Mouse (Mus musculus) adrenal gland, postnatal 4 days (tissue): Measurements from ENCODE around the gene Taar8a. TPM values are rescaled to one million over a fixed set of nuclear protein-coding genes. Genes with fewer than 3 reads are reported as not detected.
A peak's percentile ranks its signal among the peaks of the same experiment; 100 is the strongest.
"Not testable (repeated sequence)": the region's sequence is repeated elsewhere in the genome, so short reads cannot be mapped to it uniquely, and the experiment has no call there.

Experiments used
- DNase-seq, 2 experiments: peaks; one replicate each; pipeline ENCODE4 v3.0.0; 2021 to 2022; ENCODE audit warnings: low spot score in 2 of 2, mixed read lengths in 2 of 2
- long read RNA-seq, 2 experiments: library from polyadenylated mRNA; stranded (forward); transcript quantifications; one replicate each; pipeline ENCODE4 v2.0.0; 2021
- total RNA-seq, 2 experiments: library from RNA; stranded (reverse); gene quantifications; 2 replicates each; pipeline ENCODE4 v1.2.3; 2021

Gene Taar8a
- total RNA-seq, result under 1 TPM in 1 of 2 experiments, not detected in 1; 0.51 TPM
- long read RNA-seq, experiment 1, result 0 reads
- long read RNA-seq, experiment 2, result 0 reads

DNA sequence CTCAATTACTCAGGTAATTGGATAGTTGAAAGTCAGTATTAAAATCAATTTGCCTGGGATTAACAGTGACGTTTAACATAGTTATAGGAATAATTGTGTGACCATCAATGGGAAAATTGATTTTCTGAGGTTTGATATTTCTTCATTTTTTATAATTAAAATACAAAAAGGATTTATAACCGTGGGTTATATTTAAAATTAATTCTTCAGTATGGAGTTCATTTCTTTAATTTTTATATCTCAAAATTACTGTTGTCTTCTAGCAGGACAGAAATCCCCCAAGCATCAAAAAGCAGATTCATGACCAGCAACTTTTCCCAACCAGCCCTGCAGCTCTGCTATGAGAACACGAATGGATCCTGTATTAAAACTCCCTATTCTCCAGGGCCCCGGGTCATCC, at the start of gene Taar8a:
Gene Taar8a, plus strand, starts transcription at position 301 of the 400 bp plus-strand sequence.
- DNase-seq, result not testable (repeated sequence)

DNA sequence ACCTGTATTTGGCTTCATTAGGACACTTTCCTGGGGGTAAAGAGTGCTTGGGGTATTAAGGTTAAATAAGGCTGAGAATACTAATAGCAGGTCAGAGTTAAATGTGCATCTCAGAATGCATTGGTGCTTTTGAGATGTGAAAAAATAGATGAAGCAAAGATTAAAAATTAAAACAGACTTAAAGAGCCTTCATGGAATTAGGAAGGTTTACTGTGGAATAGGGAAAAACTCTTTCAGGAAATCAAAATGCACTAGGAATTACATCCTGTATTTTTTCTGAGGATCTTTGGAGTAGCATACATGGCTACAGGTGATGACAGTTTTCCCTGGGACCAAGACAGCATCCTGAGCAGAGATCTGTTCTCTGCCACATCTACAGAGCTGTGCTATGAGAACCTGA, 49.4 kb upstream of the Taar8a start, which contains the start of gene Taar7d:
Gene Taar7d, plus strand, starts transcription at position 301 of the 400 bp plus-strand sequence.
- DNase-seq, result no peak

DNA sequence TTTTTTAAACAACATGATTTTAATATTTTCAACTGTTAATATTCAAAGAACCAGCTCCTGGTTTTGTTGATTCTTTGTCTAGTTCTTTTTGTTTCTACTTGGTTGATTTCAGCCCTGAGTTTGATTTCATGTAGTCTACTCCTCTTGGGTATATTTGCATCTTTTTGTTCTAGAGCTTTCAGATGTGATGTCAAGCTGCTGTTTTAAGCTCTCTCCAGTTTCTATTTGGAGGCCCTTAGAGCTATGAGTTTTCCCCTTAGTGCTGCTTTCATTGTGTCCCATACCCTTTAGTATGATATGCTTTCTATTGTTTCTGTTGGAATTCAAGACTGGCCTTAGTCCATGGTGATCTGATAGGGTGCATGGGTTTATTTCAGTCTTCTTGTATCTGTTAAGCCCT, 45.0 kb upstream of the Taar8a start:
- no peak for DNase-seq

DNA sequence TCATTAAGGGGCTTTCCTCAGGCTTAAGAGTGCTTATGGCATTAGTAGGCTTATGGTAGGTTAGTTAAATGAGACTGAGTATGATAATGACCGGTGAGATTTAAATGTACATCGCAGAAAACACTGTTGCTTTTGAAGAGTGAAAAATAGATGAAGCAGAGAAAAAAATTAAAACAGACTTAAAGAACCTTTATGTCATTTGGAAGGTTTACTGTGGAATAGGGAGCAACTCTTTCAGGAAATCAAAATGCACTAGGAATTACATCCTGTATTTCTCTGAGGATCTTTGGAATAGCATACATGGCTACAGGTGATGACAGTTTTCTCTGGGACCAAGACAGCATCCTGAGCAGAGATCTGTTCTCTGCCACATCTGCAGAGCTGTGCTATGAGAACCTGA, 39.0 kb upstream of the Taar8a start, which contains the start of gene Taar7e:
Gene Taar7e, plus strand, starts transcription at position 301 of the 400 bp plus-strand sequence.
- no peak for DNase-seq

DNA sequence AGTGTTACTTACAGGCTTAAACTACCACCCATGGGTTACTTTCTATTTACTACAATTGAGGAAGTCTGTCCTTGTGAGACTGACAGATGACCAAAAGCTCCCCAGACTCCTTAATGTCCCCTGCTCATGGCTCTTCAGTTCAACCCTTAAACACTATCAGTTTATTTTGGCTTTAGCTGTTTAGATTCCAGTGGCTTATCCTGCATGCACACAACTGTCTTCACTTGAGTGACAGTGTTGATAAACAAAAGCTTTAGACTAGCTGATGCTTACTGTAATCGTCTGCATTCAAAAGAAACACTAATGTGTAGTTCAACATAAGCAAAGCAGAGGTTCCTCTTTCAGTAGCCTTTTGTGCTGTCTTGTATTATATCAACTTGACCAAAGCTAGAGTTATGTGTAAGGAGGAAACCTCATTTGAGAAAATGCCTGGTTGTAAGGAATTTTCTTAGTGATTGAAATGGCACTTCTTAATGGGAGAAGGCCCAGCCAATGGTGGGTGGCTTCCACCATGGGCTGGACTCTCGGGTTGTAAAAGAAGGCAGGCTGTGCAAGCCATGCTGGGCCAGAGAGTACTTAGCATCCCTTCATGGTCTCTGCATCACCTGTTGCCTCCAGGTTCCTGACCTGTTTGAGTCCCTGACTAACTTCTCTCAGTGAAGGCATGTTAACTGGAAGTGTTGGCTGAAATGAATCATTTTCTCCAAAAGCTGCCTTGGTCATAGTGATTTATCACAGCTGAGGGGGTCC, 36.0 kb upstream of the Taar8a start:
- DNase-seq, result no peak

DNA sequence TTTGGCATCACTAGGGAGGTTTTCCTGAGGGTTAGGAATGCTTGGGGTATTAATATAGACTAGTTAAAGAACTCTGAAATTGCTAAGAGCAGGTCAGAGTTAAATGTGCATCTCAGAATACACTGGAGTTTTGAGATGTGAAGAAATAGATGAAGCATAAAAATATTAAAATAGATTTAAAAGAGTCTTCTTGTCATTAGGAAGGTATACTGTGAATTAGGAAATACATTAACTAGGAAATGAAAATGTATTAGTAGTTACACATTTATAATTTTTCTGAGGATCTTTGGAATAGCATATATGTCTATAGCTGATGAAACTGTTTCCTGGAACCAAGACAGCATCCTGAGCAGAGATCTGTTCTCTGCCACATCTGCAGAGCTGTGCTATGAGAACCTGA, 27.1 kb upstream of the Taar8a start, which contains the start of gene Taar7f:
Gene Taar7f, plus strand, starts transcription at position 301 of the 400 bp plus-strand sequence.
- no peak for DNase-seq

DNA sequence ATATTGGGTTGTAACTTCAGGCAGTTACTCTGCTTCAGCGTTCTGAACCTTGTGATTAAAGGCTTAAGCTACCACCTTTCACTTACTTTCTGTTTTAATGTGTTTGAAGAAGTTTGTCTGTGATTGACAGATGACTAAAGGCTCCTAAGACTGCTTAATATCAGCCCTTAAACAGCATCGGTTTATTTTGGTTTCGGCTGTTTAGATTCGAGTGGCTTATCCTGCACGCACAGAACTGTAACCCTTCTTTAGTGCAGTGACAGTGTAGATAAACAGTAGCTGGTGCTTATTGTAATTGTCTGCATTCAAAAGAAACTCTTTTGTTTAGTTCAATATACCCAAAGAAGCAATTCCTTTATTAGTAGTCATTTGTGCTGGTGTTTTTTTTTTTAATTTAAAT, 24.3 kb upstream of the Taar8a start:
- DNase-seq, result no peak

DNA sequence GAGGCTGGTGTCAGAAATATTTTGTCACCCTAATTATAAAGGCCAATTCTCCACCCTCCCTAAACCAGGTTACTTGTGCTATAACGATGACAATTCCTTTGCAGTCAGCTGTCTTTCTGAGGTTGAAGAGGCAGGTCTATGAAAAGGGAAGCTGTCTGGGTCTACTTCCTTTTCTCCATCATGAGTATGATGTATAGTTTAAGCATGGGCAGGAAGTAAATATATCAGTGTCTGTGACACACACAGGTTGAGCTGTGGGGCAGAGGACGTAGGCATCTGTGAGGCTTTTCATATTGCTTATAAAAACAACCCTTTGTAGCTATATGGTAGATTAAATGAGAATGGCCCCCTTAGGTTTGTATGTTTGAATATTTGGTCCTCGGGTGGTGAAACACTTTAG, 17.3 kb upstream of the Taar8a start:
- DNase-seq, result no peak

DNA sequence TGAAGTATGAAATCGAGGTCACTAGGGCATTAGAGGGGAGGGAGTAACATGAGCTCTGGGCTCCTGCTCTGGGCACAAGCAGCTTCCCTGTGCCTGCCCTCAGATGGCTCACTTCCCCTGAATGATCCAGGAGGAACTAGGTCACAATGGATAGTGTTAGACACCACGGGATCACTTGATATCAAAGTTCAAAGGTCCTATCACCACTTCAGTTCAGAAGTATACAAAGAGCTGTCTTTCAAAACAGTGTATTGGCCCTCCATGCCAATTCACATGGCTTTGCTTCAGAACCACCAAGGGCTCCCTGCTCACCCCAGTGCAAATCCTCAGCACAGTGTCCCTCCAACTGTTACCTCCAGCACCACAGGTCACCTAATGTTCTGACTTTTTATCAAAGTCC, 1.5 kb upstream of the Taar8a start:
- not testable (repeated sequence) for DNase-seq

DNA sequence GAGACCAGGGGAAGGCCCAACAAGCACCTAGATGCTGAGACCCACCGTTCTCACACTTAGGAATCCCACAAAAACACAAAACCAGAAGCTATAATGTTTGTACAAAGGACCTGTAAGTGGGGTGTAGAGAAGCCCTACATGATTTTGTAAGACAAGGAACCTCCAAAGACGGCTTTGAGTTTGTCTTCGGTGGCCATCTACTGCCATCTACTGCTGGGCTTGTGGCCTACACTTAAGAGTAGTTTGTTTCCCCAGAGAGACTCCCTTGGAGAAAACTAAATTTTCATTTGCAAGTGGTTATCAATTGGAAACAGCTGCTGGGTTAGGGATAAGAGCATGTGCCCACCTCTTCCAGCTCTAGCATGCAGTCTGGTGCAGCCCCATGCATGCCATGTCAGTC, 3.9 kb downstream of the Taar8a start:
- DNase-seq, result no peak

DNA sequence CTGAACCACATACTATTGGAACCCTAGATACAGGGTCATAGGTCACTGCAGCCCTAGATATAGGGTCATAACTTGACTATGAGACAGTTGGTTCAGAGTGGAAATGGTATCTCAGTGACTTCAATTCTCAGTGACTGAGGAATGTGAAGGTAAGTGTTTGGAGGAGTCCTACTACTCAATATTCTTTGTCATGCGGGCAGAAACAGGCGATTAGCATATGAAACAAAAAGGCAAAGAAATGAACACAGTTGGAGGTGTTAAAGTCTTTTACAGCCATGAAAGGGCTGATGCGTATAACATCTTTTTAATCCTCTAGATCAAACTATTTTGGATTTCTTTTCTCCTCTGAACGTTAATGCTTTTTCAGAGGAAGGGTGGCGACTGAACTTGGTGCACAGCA, 9.6 kb downstream of the Taar8a start:
- DNase-seq, result no peak

DNA sequence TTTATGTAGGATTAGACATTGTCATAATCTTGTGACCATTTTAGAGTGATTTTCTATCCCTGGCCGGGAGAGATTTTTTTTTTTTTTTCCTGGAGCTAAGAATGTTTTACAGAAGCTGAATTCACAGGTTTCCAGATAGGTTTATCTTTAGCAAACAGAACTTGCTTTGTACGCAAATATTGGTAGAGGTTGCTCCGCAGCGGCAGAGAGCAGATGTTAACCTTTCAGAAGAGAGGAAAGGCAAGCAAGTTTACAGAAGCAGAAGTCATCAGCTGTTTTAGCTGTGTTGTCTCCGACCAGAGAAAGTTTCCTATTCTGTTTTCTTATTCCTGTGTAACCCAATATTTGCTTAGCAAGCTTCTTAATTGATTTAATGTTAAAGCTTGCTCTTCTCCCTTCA, 10.3 kb downstream of the Taar8a start:
- DNase-seq, result no peak

DNA sequence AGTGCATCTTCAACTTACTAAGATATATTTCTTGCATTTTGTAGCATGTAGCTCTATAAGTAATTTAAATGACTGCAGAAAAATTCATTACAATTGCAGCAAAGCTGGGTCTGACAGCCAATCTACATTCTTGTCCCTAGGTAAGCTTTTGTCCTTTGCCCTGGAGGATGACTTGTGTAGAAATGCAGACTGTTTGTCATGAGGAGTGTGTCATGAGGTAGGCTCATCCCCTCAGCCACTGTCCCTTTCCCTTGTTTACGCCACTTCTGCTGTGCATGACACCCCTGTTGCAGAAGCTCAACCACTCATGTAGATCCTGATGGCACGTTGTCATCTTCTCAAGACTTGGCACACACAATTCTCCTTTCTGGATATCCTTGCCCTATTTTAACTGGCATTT, 10.9 kb downstream of the Taar8a start:
- no peak for DNase-seq

DNA sequence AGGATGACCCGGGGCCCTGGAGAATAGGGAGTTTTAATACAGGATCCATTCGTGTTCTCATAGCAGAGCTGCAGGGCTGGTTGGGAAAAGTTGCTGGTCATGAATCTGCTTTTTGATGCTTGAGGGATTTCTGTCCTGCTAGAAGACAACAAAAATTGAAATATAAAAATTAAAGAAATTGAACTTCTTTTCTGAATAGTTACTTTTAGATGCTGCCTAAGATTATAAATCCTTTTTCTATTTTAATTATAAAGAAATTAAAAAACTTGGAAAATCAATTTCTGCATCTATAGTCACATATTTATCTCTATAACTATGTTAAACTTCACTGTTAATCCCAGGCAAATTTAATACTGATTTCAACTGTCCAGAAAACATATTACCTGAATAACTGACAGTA, 15.9 kb downstream of the Taar8a start, which contains the start of gene Taar8b:
Gene Taar8b, minus strand, starts transcription at position 101 of the 400 bp plus-strand sequence.
- DNase-seq, result no peak

DNA sequence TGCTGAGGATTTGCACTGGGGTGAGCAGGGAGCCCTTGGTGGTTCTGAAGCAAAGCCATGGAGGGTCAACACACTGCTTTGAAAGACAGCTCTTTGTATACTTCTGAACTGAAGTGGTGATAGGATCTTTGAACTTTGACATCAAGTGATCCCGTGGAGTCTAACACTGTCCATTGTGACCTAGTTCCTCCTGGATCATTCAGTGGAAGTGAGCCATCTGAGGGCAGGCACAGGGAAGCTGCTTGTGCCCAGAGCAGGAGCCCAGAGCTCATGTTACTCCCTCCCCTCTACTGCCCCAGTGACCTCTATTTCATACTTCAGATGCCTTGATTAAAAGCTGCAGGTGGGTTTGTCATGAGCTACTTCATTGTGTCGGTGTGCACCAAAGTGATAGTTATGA, 20.7 kb downstream of the Taar8a start:
- DNase-seq, result not testable (repeated sequence)

DNA sequence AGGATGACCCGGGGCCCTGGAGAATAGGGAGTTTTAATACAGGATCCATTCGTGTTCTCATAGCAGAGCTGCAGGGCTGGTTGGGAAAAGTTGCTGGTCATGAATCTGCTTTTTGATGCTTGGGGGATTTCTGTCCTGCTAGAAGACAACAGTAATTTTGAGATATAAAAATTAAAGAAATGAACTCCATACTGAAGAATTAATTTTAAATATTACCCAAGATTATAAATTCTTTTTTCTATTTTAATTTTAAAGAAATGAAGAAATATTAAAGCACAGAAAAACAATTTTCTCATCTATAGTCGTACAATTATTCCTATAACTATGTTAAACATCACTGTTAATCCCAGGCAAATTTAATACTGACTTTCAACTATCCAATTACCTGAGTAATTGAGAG, 25.5 kb downstream of the Taar8a start, which contains the start of gene Taar8c:
Gene Taar8c, minus strand, starts transcription at position 101 of the 400 bp plus-strand sequence.
- DNase-seq, result not testable (repeated sequence)

DNA sequence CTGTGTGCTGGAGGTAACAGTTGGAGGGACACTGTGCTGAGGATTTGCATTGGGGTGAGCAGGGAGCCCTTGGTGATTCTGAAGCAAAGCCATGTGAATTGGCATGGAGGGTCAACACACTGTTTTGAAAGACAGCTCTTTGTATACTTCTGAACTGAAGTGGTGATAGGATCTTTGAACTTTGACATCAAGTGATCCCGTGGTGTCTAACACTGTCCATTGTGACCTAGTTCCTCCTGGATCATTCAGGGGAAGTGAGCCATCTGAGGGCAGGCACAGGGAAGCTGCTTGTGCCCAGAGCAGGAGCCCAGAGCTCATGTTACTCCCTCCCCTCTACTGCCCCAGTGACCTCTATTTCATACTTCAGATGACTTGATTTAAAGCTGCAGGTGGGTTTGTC, 27.0 kb downstream of the Taar8a start:
- not testable (repeated sequence) for DNase-seq

DNA sequence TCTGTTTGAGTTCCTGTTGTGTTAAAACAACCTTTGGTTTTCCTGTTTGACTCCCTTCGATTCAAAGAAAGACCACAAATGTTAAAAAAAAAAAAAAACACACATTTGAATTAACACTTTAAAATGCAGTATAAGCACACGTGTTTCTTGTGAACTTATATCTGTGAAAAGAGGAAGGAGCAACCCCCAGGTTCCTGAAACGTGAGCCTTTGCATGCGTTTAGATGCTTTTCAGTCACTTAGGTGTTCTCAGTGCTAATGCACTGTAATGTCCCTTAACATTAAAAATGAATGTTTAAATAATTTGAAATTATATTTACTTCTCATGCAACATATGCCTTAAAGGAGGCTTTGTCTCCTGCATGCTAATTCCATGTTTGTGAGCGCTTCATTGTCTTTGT, 31.4 kb downstream of the Taar8a start:
- DNase-seq, result no peak

DNA sequence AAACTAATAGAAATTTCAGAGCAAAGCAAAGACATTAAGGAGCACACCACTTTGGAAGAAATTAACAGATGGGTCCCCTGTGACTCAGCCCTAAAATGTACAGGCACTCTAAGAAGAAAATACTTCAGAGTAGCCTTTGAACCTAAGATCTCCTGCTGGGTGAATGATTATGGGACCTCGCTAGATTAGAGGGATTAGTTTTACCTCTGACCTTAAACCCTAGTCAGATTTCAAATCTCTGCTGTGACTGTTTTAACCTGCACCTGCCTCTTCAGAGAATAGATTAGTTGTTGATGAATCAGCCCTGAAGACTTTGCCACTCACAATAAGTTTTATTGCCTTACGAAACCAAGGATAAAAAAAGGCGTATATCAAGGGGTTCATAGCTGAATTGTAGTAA, 31.9 kb downstream of the Taar8a start:
- no peak for DNase-seq

DNA sequence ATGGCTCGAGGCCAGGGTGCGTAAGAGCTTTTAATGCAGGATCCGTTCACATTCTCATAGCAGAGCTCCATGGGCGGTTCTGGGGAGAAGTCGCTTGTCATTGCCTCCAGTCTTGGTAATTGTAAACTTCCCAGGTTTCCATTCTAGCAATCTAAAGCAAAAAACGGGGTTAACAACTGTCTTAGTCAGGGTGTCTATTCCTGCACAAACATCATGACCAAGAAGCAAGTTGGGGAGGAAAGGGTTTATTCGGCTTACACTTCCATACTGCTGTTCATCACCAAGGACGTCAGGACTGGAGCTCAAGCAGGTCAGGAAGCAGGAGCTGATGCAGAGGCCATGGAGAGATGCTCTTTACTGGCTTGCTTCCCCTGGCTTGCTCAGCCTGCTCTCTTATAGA, 33.1 kb downstream of the Taar8a start, which contains the start of gene Taar9:
Gene Taar9, minus strand, starts transcription at position 101 of the 400 bp plus-strand sequence.
- not testable (repeated sequence) for DNase-seq

DNA sequence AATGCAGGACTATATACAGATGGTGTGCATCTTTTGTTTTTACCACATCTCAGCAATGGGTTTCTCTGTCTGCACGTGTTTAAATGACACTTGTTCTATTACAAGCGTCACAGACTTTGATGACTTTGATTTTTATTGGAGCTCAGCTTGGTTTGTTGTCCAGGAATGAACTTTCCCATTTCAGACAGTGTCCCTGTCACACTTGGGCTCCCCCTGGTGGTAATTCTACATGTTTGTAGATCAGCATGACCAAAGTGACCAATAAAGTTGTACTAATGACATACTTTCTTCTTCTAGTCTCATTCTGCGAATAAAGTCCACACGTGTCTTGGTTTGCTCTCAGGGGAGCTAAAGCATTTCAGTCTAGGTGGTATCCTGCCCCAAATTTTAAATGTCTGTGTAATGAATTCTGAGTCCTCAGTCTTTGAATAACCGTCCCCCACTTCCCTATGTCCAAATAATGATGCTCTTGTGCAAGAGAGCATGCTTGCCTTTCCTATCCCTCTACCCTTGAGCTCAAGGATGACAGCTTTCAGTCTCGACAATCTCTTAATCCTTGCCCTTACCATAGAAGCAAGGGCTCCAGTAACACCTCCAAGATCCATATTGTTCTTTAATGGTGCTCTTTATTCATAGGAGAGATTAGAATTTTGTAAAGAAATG, 34.9 kb downstream of the Taar8a start:
- DNase-seq, result peak in 1 of 2 experiments; percentile 28
